Mouse (Mus musculus): ENCODE data around the gene Rad51b.

Rad51b gene

DNA sequence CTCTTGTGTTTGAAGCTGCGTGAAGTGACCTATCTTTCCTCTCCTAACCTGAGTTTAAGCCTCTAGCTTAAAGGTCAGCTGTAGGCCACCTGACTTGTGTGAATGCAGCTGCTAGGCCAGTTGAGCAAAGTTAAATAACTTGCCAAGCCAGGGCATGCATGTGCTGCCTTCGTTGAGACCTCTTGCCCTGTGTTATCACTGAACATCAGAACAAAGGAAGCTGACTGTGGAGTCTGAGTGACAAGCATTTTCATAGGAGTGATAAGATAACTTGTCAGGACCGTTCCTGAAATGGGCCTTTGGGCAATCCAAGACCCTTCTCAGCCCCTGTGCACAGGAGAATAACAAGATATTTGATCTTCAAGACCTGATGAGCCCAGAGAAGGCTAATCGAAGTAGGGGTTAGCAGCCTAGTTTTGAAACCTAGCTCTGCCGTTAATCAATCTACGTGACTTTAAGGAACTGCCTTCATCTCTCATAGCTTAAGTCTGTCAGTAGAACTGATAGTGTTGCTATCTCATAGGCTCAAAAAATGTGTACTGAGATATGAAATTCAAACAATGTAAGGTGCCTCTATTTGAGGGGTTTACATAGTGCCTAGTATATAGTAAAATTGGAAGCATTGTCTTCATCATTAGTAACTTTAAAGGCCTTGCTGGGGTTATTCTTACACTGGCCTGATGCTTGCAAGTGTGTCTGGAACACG lies 465.6 kb downstream of the Rad51b start:
- DNase-seq (ENCODE audit: low spot score in 2 of 2): no peak

DNA sequence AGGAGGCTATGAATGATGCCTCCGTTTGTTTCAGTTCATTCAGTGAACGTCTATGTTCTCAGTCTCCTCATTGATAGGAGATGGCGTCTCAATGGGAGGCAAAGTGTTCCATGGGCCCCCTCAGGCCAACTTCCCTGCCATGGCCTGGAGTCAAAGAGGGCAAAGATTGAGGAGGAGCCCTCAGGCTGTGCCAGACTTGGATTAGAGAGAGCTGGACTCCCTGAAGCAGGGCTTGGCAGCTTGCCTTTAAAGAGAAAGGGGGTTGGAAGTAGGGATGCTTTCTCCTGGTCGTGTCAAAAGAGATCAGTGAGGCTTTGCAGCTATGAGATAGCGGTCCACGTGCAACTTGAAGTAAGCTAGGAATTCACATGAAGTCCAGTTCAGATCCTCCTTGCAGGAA lies 469.0 kb downstream of the Rad51b start:
- no peak for DNase-seq (ENCODE audit: low spot score in 2 of 2)

DNA sequence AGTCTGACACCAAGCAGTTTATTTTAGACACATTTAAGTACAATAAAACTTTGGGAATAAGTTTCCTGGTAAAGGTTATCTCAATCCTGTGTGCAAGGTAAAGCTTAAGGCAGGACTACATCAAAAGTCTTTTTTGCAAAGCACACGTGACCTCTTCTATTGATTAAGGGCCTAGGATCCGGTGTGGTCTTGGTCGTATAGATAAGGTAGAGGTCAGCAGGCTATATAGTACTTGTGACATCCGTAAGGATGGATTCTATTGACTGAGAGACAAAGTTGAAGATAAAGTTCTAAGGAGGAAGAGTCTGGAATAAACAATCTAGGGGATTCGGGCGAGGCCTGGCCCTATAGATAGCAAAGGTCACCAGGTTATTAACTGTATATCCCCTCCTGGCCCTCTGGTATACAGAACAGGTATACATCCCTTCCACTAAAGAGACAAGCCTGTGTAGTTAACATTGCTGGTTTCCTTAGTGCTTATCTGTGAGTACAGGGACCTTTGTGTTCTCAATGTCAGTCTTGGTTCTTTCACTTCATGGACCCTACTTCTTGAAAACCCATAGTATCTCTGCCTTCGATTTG lies 471.8 kb downstream of the Rad51b start:
- no peak for DNase-seq (ENCODE audit: low spot score in 2 of 2)

DNA sequence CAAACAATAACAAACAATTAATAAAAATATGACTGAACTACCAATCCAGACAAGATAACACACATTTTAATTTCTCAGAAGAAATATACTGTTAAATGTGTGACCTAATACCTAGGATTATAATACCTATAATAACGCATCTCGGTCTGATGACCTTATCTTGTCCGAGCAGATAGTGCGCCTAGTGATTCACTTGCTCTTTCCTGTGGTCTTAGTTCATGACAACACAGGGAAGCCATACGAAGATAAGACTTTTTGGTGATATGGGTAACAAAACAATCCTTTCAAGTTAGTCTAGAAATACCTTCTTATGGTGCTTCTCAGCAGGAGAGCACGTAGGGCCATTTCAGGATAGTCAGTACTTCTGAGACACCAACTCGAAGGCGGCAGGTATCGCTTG lies 472.7 kb downstream of the Rad51b start:
- DNase-seq (ENCODE audit: low spot score in 2 of 2): no peak

DNA sequence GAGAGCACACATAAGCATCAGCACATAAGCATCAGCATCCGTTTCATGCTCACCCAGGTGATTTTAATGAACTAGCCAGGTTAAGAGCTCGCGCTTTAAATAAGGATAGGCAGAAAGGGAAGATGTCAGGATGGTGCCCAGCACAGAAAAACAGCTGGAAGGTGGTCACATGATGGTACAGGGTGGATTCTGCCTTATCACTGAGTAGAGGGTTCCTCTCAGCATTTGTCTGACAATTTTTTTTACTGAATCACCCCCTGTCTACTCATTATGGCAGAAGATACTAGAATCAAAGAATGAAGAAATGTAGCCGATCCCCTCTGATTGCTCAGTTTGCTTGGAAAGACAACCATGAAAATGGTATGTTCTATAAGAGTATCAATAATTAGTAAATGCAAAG lies 474.1 kb downstream of the Rad51b start:
- no peak for DNase-seq (ENCODE audit: low spot score in 2 of 2)

DNA sequence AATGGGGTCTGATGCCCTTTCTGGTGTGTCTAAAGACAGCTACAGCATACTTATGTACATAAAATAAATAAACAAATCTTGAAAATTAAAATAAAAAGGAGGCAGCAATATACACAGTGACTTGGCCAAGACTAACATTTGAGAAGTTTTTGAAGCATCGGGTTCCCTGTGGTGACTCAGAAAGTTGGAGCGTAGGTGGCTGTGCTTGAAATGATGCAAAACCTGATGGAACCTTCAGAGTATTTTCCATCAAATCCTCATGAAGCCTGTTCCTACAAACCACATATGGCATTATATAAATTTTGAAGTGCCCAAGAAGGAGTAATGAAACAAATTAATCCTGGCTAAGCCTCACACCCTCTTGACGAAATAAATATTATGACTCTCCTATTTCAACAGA lies 474.7 kb downstream of the Rad51b start:
- no peak for DNase-seq (ENCODE audit: low spot score in 2 of 2)

DNA sequence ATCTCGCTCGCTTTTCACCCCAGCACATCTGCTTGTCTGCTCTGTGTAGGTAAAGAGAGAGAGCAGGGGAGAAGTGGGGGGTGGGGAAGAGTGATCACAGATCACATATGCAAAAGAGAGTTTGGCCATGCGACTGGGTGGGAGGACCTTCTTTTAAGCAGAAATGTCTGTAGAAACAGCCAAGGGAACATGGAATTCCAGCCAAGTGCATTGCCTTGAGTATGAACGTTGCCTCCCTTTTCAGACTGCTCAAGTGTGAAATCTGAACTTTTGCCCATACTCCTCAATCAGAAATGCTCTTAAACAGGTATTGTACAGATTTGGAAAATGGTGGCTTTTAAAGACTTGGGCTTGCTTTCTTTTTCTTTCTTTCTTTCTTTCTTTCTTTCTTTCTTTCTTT lies 476.2 kb downstream of the Rad51b start:
- no peak for DNase-seq (ENCODE audit: low spot score in 2 of 2)

DNA sequence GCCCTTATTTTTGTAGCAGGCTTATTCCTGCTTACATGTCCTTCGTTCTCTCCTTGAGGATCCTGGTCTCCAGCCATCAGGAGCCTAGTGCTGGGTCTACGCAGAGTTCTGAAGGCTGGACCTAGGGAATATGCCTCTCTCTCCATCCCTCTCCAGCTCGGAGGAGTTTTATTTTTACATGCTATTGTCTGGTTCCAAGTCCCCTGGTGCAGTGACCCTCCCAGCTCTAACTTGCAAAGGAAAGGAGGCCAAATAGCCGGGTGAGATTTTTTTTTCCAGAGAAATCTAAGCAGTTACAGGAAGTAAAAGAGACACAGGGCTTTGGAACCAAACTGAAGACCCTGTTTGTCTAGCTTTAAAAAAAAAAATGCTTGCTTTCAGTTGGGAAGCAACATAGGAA lies 477.5 kb downstream of the Rad51b start:
- no peak for DNase-seq (ENCODE audit: low spot score in 2 of 2)

DNA sequence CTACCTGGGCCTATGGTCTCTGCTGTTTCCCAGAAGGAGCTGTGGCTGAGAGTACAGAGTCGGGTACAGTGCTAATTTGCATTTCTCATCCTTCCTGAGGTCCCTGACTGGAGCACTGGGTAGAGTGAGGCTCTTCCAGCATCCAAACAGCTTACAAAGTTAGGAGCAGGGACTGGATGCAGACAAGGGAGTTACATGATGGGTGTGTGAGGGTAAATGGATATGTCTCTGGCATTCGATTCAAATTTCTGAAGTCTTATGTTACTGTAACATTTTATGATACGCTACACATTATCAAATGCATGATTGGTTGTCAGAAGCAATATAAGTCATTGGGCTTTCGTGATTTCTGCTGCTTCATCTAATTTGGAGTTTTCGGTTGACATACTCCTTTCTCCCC lies 479.7 kb downstream of the Rad51b start:
- DNase-seq (ENCODE audit: low spot score in 2 of 2): no peak

DNA sequence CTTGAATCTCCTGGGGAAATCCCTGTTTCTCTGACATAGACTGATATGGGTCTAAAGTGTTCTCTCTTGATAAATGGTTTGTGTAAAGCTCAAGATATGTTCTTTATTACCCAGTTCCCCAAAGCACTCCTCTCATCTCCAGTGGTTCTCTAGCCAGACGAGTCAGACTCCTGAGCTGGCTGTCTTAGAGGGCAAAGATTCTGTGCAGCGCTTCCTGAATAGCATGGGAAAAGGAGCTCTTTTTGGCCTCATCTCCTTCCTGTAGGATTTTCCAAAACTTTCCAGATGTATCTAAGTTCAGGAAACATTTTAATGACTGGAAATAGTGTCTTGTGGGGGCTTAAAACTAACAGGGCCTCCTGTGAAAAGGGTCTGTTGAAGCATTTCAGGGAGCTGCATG lies 483.7 kb downstream of the Rad51b start:
- DNase-seq (ENCODE audit: low spot score in 2 of 2): no peak

DNA sequence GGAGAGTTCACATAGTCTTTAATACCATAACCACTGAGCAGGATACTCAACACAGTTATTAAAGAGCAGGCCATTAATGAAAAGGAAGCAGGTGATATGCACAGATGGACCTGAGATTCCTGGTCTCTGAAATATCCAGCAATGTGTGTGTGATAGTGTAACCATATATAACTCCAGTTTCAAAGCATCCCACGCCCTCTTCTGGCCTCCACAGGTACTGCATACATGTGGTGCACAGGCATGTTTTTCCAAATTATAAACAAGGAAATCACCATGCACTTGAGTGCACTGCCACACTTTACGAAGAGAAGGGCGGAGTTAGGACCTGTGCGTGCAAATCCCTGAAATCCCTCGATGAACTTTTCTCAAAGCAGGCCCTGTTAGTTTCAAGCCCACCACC lies 484.7 kb downstream of the Rad51b start:
- DNase-seq (ENCODE audit: low spot score in 2 of 2): no peak

DNA sequence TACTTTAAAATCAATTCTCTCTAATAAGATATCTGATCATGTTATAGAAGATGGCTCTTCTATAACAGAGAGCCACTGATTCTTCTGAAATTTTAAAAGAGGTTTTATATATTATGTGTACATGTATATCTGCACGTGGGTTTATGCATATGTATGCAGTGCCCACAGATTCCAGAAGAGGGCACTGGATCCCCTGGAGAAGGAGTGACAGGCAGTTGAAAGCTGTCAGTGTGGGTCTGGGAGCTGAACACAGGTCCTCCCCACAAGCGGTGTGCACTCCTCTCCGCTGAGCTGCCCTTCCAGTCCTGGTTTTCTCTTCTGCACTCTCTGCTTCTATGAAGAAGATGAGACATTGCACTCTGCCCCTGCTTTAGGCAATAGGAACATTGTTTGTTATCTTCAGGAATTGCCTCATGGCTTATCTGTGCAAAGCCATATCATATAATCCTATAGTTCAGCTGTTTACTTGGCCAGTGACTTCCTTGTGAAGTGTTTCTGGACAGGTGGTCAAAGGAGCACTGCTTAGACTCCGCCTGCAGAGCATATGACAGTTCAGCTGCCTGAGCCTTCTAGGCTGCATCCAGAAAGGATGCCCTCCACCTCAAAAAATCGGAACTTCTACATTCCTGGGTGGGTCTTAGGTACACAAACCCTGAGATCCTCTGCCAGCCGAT lies 485.5 kb downstream of the Rad51b start:
- no peak for DNase-seq (ENCODE audit: low spot score in 2 of 2)

DNA sequence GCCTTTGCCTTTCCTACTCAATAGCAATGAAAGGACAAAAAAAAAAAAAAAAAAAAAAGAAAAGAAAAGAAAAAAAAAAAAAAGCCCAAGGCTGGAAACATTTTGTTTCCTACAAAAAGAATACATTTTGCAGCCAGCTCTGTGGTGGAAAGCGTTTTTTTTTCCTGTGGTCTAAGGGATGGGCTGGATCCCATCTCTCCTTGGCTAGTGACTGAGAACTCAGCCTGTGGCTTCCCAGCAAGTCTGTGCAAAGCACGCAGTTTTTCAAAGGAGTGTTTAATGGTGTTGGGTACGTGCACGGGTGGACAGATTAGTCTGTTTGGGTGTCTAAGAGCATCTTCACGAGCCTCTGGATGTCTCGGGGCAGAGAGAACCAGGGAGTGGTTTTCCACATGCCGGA lies 487.1 kb downstream of the Rad51b start:
- no peak for DNase-seq (ENCODE audit: low spot score in 2 of 2)

DNA sequence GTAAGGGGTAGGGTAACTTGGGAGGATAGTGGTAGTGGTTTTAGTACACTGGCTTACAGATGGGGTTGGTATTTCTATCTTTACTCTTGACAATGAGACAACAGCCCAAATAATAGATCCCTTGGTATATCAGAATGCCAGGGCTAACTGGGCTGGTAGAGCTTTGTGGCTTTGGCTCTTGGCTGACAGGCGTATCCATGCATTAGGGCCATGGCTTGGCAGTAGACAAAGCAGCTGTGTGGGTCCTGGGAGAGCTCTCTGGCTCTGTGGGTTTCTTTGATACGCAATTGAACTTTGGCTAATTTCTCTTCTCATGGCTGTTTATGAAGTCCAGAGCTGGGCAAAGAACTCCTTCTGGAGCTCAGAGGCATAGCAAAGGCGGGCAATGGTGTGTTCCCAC lies 488.6 kb downstream of the Rad51b start:
- no peak for DNase-seq (ENCODE audit: low spot score in 2 of 2)

DNA sequence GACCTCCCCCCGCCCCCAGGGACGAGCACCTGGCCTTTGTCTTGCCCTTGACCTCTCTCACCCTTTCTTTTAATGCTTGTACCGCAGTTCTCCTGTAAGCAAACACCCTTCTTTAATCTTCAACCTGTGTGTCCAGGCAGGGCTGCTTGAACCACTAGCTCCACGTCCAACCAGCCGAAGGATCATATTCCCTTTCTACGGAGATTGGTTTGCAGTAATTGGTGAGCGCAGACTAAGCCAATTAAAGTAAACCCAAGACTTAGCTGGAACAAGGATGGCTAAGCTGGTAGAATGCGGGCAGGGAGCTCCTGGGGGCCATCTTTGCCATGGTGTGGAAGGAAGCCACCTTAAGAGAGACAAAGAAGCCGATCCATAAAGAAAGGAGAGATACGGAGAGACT lies 490.5 kb downstream of the Rad51b start:
- DNase-seq (ENCODE audit: low spot score in 2 of 2): no peak

DNA sequence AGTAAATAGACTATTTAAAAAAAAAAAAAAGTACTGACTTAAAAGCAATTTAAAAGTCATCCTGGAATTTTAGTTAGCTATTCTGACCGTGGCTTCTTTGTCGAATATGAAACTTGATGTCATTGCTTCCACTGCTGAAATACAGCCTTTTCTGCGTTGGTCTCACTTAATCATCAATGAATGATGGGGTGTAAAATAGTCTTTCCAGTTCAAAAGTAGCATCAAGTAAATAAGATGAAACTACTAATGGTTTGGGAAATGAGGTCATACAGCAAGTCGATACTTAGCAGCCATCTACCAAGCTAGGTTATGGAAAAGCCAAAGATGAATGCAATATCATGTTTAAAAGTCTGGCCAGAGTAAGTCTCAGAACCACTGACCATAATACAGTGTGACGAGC lies 491.3 kb downstream of the Rad51b start:
- no peak for DNase-seq (ENCODE audit: low spot score in 2 of 2)

DNA sequence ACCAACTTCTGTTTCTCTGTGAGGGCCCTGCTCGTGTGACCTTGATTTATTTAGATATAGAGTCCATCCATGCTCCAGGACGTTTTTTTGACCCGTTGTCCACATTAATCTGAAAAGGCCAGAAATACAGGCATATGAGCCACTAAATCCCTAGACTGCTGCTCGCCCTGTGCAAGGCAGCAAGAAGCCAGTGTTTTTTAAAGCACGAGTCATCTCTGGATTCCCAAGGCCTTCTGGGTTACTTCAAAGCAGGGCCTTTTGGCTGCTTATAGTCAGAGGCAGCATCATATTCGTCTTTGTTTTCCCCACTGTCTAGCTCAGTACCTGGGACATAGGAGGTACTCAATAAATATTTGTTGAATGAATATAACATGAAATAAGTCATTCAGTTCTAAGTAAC lies 492.4 kb downstream of the Rad51b start:
- no peak for DNase-seq (ENCODE audit: low spot score in 2 of 2)

DNA sequence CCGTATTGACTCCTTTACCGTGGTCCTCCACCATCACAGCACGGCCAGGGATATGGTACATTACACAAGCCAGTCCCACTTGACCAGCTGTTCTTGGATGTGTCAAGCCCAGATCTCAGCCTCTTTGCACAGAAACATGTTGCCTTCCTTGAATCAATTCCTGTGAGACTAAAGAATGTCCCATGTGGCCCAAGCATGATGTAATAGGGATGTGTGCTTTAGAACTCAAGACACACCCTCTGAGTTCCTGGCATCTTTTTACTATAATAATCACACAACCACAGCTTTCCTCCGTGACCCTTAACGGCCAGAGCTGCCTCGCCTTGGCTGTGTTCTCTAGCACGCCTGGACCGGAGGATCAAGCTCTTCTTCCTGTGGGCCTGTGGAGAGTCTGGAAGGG lies 496.3 kb downstream of the Rad51b start:
- no peak for DNase-seq (ENCODE audit: low spot score in 2 of 2)

DNA sequence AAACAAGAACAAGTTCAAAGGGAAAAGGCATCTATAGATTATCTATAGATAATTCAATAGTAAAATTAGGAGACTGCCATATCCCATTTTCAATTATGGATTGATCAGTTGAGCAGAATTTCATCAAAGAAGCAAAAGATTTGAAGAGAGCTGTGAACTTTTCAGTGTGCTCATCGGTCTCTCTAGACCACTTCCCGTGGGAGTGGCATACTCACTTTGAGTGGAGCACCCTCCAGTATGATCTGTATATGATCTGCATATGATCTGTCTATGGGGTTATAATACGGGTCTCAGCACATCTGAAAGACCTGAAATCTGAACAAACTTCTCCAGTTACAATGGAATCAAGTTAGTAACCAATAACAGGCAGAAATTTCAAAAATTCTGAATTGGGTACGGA lies 497.7 kb downstream of the Rad51b start:
- no peak for DNase-seq (ENCODE audit: low spot score in 2 of 2)

DNA sequence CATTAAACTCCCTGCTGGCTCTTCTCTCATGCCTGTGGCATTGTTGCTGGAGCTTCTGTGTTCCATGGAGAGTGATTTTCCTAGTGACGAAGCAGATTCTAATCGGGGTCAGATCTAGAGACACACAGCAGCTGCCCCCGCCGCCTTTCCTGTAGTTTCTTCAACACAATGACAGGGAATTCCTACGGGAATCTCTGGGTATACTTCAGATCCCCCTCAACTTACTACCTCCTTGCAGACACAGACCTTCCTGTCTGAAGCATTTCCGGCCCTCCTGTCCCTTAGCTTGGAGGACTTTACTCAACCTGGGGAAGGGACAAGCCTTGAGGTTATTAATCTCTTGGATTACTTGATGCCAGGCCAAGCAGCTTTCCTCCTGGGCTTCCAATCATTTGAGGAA lies 499.2 kb downstream of the Rad51b start:
- DNase-seq (ENCODE audit: low spot score in 2 of 2): no peak

DNA sequence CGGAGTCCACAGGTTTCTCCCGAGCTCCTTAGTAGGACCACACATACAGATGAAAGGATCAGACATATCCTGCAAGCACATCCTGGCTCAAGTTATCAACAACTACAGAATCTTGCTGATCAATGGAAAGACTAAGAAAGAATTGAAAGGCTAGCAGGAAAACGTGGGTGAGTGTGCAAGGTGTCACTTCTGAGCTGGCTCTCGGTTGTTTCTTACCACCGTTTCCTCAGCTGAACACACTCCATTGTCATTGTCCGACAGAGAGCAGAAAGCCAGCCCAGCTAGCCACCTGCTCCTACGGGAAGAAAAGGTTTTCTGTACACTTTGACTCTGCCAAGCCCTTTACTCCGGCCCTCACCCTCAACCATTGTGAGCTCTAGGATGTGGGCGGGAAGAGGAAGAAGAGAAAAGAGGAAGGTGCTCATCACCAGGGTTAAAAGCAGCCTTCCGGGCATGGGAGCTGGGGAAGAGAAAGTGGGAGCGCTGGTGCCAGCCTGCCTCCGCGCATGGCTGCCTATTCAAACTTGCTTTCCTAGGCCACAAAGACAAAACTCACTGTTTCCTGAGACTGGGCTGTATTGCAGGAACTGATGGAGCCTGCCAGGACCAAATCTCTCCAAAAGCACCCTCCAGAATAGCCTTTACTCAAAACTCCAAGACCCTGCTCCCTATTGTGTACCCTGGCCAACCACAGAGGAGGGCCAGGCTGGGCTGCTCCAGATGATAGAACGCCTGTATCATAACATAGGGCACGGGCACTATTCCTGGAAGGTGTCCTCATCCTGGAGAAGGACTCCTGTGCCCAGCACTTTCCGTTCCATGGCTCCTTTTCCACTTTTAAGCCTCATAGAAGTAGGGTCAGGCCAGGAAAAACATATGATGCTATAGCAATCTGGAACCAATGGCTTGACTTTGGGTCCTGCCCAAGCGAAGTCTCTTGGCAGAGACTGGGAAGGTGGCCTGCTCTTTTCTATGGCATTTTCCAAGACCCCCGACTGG lies 500.0 kb downstream of the Rad51b start:
- peak in 1 of 2 experiments; percentile 11 for DNase-seq (ENCODE audit: low spot score in 2 of 2)

DNA sequence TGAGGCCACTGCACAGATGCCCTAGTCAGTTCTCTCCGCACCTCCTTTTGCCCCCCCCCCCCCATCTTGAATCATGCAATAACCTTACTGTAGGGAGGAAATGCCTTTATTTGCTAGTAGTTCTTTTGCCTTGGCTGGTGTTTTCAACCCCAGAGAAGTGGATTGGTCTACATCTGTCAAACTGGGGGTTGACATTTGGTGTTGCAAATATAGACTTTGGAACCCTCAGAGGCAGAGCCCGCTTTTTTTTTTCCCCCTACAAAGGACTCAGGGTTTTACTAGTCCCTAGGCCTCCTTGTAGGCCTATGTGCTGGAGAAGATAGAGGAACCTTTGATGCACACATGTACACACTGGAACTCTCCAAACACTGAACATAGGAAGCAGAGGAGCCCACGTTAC lies 501.4 kb downstream of the Rad51b start:
- no peak for DNase-seq (ENCODE audit: low spot score in 2 of 2)
